Mouse (Mus musculus) thymus, adult 18-20 months (tissue): ENCODE results near the gene Gnat1.

Experiments used
- DNase-seq, 2 experiments: peaks; one replicate each; pipeline ENCODE4 v3.0.0; 2022; ENCODE audit warnings: mixed read lengths in 2 of 2

Gene Gnat1

DNA sequence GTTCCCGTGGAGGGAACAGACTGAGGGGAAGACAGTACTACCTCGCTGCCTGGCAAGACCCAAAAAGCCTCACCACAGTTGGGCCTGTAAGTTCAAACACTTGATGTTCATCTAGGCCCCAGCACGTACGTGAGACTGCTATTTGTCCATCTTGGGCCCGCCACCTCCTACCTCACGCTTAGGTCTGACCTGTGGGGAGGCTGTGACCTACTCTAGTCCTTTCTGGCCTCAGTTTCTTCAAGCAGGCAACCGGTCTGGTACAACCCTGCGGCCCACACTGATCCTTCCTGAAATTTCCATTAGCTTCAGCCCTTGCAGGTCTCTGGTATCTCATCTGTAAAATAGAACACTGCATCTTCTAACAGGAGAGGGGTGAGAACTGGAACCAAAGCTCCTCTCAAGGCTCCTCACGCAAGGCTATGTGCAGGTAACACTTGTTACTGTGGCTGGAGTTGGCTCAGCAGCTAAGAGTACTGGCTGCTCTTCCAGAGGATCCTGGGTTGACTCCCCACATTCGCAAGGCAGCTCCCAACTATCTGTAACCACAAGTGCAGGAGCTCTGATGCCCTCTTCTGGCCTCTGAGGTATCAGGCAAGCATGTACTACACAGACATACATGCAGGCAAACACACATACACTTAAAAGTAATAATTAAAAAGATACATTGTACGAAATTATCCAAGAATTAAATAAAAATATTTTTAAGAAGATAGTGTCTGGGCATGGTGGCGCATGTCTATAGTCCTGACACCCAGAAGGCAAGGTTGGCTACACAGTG, 54.0 kb downstream of the Gnat1 start:
- DNase-seq = no peak

DNA sequence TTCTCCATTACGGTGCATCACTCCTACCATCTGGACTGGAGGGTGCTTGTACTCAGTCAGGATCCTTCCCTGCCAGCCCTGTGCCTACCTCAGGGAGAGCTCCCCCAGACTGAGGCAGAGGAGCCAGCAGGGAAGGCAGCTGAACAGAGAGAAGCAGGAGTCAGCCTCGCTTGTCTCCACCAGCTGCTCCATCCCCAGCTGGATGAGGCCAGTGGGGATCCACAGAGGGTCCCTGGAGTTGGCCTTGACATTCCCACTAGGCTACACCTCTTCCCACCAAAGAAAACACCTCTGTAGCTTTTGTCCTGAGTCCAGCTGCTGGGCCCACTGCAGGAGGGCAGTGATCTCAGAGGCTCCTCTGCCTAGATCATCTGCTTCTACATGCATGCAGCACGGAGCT, 54.6 kb downstream of the Gnat1 start:
- no peak for DNase-seq

DNA sequence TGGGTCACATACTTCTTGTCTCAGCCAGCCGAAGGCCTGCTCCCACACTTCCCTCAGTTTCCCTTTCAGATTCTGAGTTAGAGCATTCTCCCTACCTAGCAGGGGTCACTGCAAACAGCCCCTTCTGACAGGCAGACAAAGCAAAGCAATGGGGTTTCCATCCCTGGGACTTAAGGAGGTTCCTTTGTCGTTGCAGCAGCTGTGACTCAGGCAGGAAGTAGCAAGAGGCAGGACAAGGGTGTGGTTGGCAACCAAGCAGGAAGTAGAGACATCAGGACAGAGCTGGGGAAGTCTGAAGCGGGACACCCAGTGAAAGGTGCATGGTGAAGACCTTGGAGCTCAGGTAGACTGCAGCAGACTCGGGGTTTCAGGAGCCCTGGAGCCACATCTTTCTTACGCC, 55.0 kb downstream of the Gnat1 start:
- DNase-seq = peak in 1 of 2 experiments; percentile 73
